Mouse (Mus musculus): ENCODE data around the gene Shb. TPM values are rescaled to one million over a fixed set of nuclear protein-coding genes. Genes with fewer than 3 reads are reported as not detected.

Shb gene
- total and polyA plus RNA-seq, 2 experiments from 2014 or later = 7.4 to 54.8 TPM

DNA sequence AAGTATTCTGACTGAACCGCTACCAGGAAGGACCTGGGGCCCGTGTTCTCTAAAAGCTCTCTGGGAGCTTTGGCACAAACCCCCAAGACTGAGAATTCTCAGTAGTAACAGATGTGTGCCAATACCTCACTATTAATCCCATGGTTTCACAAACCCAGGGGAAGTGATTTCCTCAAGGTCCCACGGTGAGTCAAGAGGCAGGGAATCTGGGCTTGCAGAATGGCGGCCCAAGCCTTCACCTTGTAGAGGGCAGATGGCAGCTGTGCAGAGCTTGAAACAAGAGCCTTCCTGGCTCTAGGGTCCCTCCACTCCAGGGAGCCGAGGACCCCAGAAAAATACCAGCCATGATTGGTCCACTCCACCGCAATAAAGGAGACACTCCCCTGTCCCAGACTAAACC lies 28.9 kb downstream of the Shb start:
- ATAC-seq (ENCODE audit: insufficient read depth, low read depth) (no peak), DNase-seq (ENCODE audit: low spot score) (no peak)
- H3K36me3 ChIP-seq (replicated peaks; ENCODE audit: control insufficient read depth, insufficient read depth, low read length) = no peaks in the 10 kb centered on the region
- TF ChIP-seq CTCF (IDR thresholded peaks at IDR 0.05; ENCODE audit: low read depth) (no peak), EP300 (IDR thresholded peaks at IDR 0.05; ENCODE audit: low read depth) (no peak)
- no peak overlapping the region for H3K27ac ChIP-seq (ENCODE audit: low read depth)
- WGBS = 88% methylated on average over 6 of the region's 6 CpGs
- H3K27me3 ChIP-seq (ENCODE audit: control insufficient read depth, insufficient read depth, low read length) = no peaks in the 10 kb centered on the region
- no peak overlapping the region for H3K9ac ChIP-seq (replicated peaks; ENCODE audit: low read depth, low read length)
- no peak overlapping the region for H3K4me3 ChIP-seq (ENCODE audit: low read depth, low read length)
- H3K4me1 ChIP-seq (ENCODE audit: control insufficient read depth, insufficient read depth) = peaks cover 64% of the 10 kb centered on the region
- H3K4me2 ChIP-seq (ENCODE audit: low read depth, low read length) = no peak overlapping the region
- no peaks in the 10 kb centered on the region for H3K9me3 ChIP-seq (replicated peaks; ENCODE audit: control insufficient read depth, low read length)

GRCm38 (mm10) chr4:45502002-45502401 lies 30.3 kb downstream of the Shb start:
- no peak for DNase-seq (ENCODE audit: low spot score)
- H3K36me3 ChIP-seq (replicated peaks; ENCODE audit: control insufficient read depth, insufficient read depth, low read length) = no peaks in the 10 kb centered on the region
- H3K4me1 ChIP-seq (ENCODE audit: control insufficient read depth, insufficient read depth) = peaks cover 57% of the 10 kb centered on the region
- no peak overlapping the region for H3K4me2 ChIP-seq (ENCODE audit: low read depth, low read length)
- 88% methylated on average over 9 of the region's 9 CpGs for WGBS
- no peak for TF ChIP-seq EP300 (IDR thresholded peaks at IDR 0.05; ENCODE audit: low read depth)
- no peak for TF ChIP-seq CTCF (IDR thresholded peaks at IDR 0.05; ENCODE audit: low read depth)
- no peak overlapping the region for H3K4me3 ChIP-seq (ENCODE audit: low read depth, low read length)
- H3K27ac ChIP-seq (ENCODE audit: low read depth) = no peak overlapping the region
- H3K9ac ChIP-seq (replicated peaks; ENCODE audit: low read depth, low read length) = no peak overlapping the region
- H3K9me3 ChIP-seq (replicated peaks; ENCODE audit: control insufficient read depth, low read length) = no peaks in the 10 kb centered on the region
- ATAC-seq (ENCODE audit: insufficient read depth, low read depth) = no peak
- H3K27me3 ChIP-seq (ENCODE audit: control insufficient read depth, insufficient read depth, low read length) = no peaks in the 10 kb centered on the region

DNA sequence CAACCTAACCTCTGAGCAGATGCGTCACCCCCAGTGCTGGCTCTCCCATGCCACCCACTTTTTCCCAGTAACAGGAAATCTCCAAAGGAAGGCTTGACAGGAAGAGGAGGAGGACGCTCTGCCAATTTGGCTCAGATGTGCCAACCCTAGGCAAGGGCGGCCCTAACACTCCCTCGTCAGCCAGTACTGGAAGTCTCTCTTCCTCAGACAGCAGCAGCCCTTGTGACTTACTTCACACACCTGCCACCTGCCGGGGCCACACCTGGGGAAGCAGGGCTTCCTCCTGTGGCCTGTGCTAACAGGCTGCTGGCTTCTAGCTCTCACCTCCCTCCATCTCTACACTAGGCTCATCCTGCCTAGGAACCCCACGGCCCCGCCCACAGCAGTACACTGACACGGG lies 31.9 kb downstream of the Shb start:
- DNase-seq (ENCODE audit: low spot score) (no peak), ATAC-seq (ENCODE audit: insufficient read depth, low read depth) (no peak)
- H3K27ac ChIP-seq (ENCODE audit: low read depth) = no peak overlapping the region
- H3K36me3 ChIP-seq (replicated peaks; ENCODE audit: control insufficient read depth, insufficient read depth, low read length) = no peaks in the 10 kb centered on the region
- no peaks in the 10 kb centered on the region for H3K27me3 ChIP-seq (ENCODE audit: control insufficient read depth, insufficient read depth, low read length)
- no peak overlapping the region for H3K4me3 ChIP-seq (ENCODE audit: low read depth, low read length)
- H3K4me2 ChIP-seq (ENCODE audit: low read depth, low read length) = no peak overlapping the region
- peaks cover 56% of the 10 kb centered on the region for H3K4me1 ChIP-seq (ENCODE audit: control insufficient read depth, insufficient read depth)
- no peak overlapping the region for H3K9ac ChIP-seq (replicated peaks; ENCODE audit: low read depth, low read length)
- 60% methylated on average over 8 of the region's 8 CpGs for WGBS
- no peaks in the 10 kb centered on the region for H3K9me3 ChIP-seq (replicated peaks; ENCODE audit: control insufficient read depth, low read length)
- TF ChIP-seq CTCF (IDR thresholded peaks at IDR 0.05; ENCODE audit: low read depth) (no peak), EP300 (IDR thresholded peaks at IDR 0.05; ENCODE audit: low read depth) (no peak)

GRCm38 (mm10) chr4:45499556-45499955 lies 32.7 kb downstream of the Shb start:
- Histone ChIP-seq H3K4me1 (ENCODE audit: control insufficient read depth, insufficient read depth) (peaks cover 59% of the 10 kb centered on the region), H3K4me2 (ENCODE audit: low read depth, low read length) (no peak overlapping the region), H3K27me3 (ENCODE audit: control insufficient read depth, insufficient read depth, low read length) (no peaks in the 10 kb centered on the region), H3K27ac (ENCODE audit: low read depth) (no peak overlapping the region), H3K4me3 (ENCODE audit: low read depth, low read length) (no peak overlapping the region), H3K9me3 (replicated peaks; ENCODE audit: control insufficient read depth, low read length) (no peaks in the 10 kb centered on the region), H3K36me3 (replicated peaks; ENCODE audit: control insufficient read depth, insufficient read depth, low read length) (no peaks in the 10 kb centered on the region), H3K9ac (replicated peaks; ENCODE audit: low read depth, low read length) (no peak overlapping the region)
- ATAC-seq (ENCODE audit: insufficient read depth, low read depth) (no peak), DNase-seq (ENCODE audit: low spot score) (no peak)
- TF ChIP-seq EP300 (IDR thresholded peaks at IDR 0.05; ENCODE audit: low read depth) (no peak), CTCF (IDR thresholded peaks at IDR 0.05; ENCODE audit: low read depth) (no peak)
- WGBS = 73% methylated on average over 10 of the region's 10 CpGs

- no peak overlapping the region for H3K27ac ChIP-seq (ENCODE audit: low read depth)
These were observed 33.2 kb downstream of the Shb start for GRCm38 (mm10) chr4:45499081-45499480.

DNA sequence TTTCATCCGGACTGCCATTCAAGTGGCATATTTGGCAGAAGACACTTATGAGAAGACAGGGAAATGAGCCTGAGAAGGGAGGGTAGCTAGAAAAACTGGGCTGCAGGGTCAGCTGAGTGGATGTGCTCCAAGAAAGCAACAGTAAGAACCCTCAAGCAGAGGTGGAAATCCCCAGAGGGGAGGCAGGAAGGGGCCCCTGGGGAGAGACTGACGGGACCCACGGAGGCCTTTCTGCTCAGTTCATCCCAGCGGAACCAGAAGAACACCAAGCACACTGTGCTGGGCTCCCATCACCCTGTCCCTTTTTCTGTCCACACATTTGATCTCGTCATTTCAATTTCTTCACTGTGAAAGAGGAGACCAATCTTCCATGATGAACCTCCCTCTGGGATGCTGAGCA lies 33.9 kb downstream of the Shb start:
- 54% methylated on average over 5 of the region's 5 CpGs for WGBS
- DNase-seq (ENCODE audit: low spot score) = no peak
- Histone ChIP-seq H3K27ac (ENCODE audit: low read depth) (no peak overlapping the region), H3K9me3 (replicated peaks; ENCODE audit: control insufficient read depth, low read length) (no peaks in the 10 kb centered on the region), H3K9ac (replicated peaks; ENCODE audit: low read depth, low read length) (no peak overlapping the region), H3K4me3 (ENCODE audit: low read depth, low read length) (no peak overlapping the region), H3K4me2 (ENCODE audit: low read depth, low read length) (no peak overlapping the region), H3K27me3 (ENCODE audit: control insufficient read depth, insufficient read depth, low read length) (no peaks in the 10 kb centered on the region), H3K4me1 (ENCODE audit: control insufficient read depth, insufficient read depth) (peaks cover 63% of the 10 kb centered on the region), H3K36me3 (replicated peaks; ENCODE audit: control insufficient read depth, insufficient read depth, low read length) (no peaks in the 10 kb centered on the region)
- TF ChIP-seq EP300 (IDR thresholded peaks at IDR 0.05; ENCODE audit: low read depth) (no peak), CTCF (IDR thresholded peaks at IDR 0.05; ENCODE audit: low read depth) (no peak)
- no peak for ATAC-seq (ENCODE audit: insufficient read depth, low read depth)

More at GRCm38 (mm10) chr4:45499081-45499480, 33.2 kb downstream of the Shb start:
- Histone ChIP-seq H3K4me3 (ENCODE audit: low read depth, low read length) (no peak overlapping the region), H3K4me2 (ENCODE audit: low read depth, low read length) (no peak overlapping the region), H3K4me1 (ENCODE audit: control insufficient read depth, insufficient read depth) (peaks cover 59% of the 10 kb centered on the region), H3K9ac (replicated peaks; ENCODE audit: low read depth, low read length) (no peak overlapping the region), H3K27me3 (ENCODE audit: control insufficient read depth, insufficient read depth, low read length) (no peaks in the 10 kb centered on the region), H3K9me3 (replicated peaks; ENCODE audit: control insufficient read depth, low read length) (no peaks in the 10 kb centered on the region), H3K36me3 (replicated peaks; ENCODE audit: control insufficient read depth, insufficient read depth, low read length) (no peaks in the 10 kb centered on the region)
- ATAC-seq (ENCODE audit: insufficient read depth, low read depth) (no peak), DNase-seq (ENCODE audit: low spot score) (no peak)
- 61% methylated on average over 6 of the region's 6 CpGs for WGBS
- TF ChIP-seq CTCF (IDR thresholded peaks at IDR 0.05; ENCODE audit: low read depth) = no peak
- no peak for TF ChIP-seq EP300 (IDR thresholded peaks at IDR 0.05; ENCODE audit: low read depth)

Data from heart, postnatal 0 days (tissue).